Mouse (Mus musculus) E14TG2a.4 (cell line): ENCODE measurements around the gene Rps17.

Experiments used
- CTCF ChIP-seq: conservative IDR thresholded peaks from 2 replicates; pipeline ENCODE4 v1.5.1; 2014; ENCODE audit warnings: low read length
- NANOG ChIP-seq: IDR thresholded peaks from 2 replicates; pipeline ENCODE4 v1.6.1; 2014; ENCODE audit warnings: borderline replicate concordance, low read length, mixed read lengths

- TF ChIP-seq CTCF (no peak), NANOG (no peak)
These were observed 23.3 kb downstream of the Rps17 start for GRCm38 (mm10) chr7:81321776-81322175.
